Mouse (Mus musculus) testis, adult 2 months (tissue): ENCODE measurements around the gene Mrm3.

Source experiments
- CTCF ChIP-seq: fragments of 200-500 bp; IDR thresholded peaks from 2 replicates; pipeline ENCODE4 v1.5.1; 2012; ENCODE audit warnings: low read depth, mild to moderate bottlenecking, inconsistent platforms, low read length, moderate library complexity; ENCODE audit not compliant: control insufficient read depth, insufficient read depth, insufficient replicate concordance
- POLR2A ChIP-seq: fragments of 200-500 bp; IDR thresholded peaks from 2 replicates; pipeline ENCODE4 v1.6.1; 2012; ENCODE audit warnings: low read depth, mild to moderate bottlenecking, inconsistent platforms, low read length, moderate library complexity; ENCODE audit not compliant: control insufficient read depth

DNA sequence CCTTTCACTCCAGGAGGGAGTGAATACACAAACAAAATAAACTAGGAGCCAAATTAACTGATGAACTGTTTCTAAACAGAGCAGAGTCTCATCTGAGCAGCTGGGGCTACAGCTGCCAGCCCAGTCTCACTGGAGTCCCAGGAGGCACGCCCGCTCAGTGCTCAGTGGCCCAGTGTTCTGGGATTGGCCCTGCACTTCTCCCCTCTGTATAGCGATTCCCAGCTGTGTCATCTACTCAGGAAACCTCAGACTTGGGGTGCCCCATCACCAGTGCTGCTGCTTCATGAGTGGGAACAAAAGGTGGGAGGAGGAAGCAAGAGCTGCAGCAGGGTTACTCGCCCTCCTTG lies 10.4 kb downstream of the Mrm3 start:
- TF ChIP-seq CTCF = no peak
- TF ChIP-seq POLR2A = no peak
